Mouse (Mus musculus): Measurements from ENCODE around the gene Pisd.

Gene Pisd

GRCm38 (mm10) chr5:32706226-32706780 is 79.1 kb downstream of the Pisd start:
- no peak for DNase-seq

- no peak for DNase-seq
These were observed 88.1 kb downstream of the Pisd start for GRCm38 (mm10) chr5:32697208-32697867.

- no peak for DNase-seq
These were observed 92.0 kb downstream of the Pisd start for GRCm38 (mm10) chr5:32693411-32693810.
